Mouse (Mus musculus) heart, adult 10 weeks (tissue): ENCODE measurements around the gene Kel. TPM values are rescaled to one million over a fixed set of nuclear protein-coding genes. Genes with fewer than 3 reads are reported as not detected.

Experiments
- polyA plus RNA-seq: library from polyadenylated mRNA; stranded (reverse); fragments of 350-450 nt; fragmentation: Illumina TruSeq; extraction: RNeasy Lipid Tissue Mini Kit (QIAGEN cat#74804); gene quantifications from one replicate; pipeline ENCODE4 v1.2.3, GENCODE M21; 2014; ENCODE audit warnings: low read depth, low replicate concordance

The Kel gene
- polyA plus RNA-seq, result not detected

GRCm38 (mm10) chr6:41704123-41704522, at the start of gene Kel:
TSS of gene Kel (minus strand) at chr6:41704339.

GRCm38 (mm10) chr6:41684131-41684530, 20.0 kb downstream of the Kel start, which contains the start of gene Llcfc1:
TSS of gene Llcfc1 (plus strand) at chr6:41684431.

GRCm38 (mm10) chr6:41680669-41681068, 23.5 kb downstream of the Kel start, which contains the start of gene Trpv5:
TSS of gene Trpv5 (minus strand) at chr6:41680769.

Other genes with a start within 250 kb of the Kel start
- not detected for gene Prss1, start 245.4 kb downstream of the Kel start, polyA plus RNA-seq
- gene Prss2, start 182.6 kb downstream of the Kel start, polyA plus RNA-seq, result not detected
- gene Ephb6, start 98.9 kb downstream of the Kel start, polyA plus RNA-seq, result 1.6 TPM
- gene Trpv6, start 67.9 kb downstream of the Kel start, polyA plus RNA-seq, result not detected
- gene Trpv5, start 23.6 kb downstream of the Kel start, polyA plus RNA-seq, result not detected
- gene Llcfc1, start 19.9 kb downstream of the Kel start, polyA plus RNA-seq, result not detected
- gene Olfr459, start 70.8 kb upstream of the Kel start, polyA plus RNA-seq, result not detected
- not detected for gene Pip, start 143.2 kb upstream of the Kel start, polyA plus RNA-seq
- not detected for gene Sval2, start 148.7 kb upstream of the Kel start, polyA plus RNA-seq
- not detected for gene Sval1, start 247.3 kb upstream of the Kel start, polyA plus RNA-seq